Mouse (Mus musculus): ENCODE measurements at regions not wholly inside any gene's neighbourhood (a gene's known extent, or its start where the extent isn't known, plus 50 kb on each side); places are given as distances from the start of the nearest gene placed in this dataset.
"Not testable (repeated sequence)": the region's sequence is repeated elsewhere in the genome, so short reads cannot be mapped to it uniquely, and the experiment has no call there.

DNA sequence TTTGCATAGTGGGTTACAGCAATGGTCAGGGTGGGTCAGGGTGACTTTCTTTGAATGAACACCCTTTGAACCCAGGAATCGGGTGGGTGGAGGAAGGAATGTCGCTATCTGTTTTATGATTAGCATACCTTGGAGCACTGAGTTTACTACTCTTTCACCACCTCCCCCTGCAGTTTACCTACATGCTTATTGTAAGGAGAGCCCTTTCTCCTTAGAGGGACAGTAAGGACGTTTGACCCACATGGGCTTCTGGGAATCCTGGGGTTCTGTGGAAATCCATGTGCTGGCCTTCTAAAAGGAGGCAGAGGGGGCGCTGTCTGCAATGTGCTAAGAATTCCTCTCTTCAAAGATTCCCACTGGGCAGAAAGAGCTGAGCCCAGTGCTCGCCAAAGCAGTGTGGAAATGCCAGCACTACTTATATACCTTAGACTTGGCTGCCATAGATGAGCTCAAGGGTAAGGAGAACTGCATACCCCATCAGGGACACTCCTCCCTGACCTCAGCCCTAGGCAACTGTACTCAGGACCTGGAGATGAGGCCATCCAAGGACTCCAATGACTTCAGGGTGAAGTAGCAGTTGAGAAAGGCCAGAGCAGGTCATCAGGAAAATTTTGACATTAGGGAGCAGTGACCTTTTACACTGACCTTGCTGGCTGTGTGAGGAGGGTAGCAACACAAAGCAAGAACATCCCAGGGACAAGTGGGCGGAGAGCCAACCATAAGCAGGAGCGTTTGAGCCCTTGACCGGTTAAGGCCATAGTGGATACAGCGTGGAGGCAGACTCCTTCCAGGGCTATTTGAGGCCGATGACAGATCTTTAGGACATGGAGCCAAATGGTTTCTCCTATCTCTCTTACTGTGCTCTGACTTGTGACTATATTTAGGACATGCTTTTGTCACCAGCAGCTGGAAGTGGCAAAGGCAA is 133.2 kb downstream of the Tcp10c start:
- Histone ChIP-seq H3K27me3 (ENCODE audit: control insufficient read depth, insufficient read depth, low read length) (no peaks in the 10 kb centered on the region), H3K36me3 (ENCODE audit: control insufficient read depth, insufficient read depth, low read length) (no peaks in the 10 kb centered on the region), H3K27ac (ENCODE audit: low read depth, low read length) (no peak overlapping the region), H3K4me1 (ENCODE audit: control insufficient read depth, insufficient read depth, low read length) (no peaks in the 10 kb centered on the region), H3K9ac (ENCODE audit: low read length) (no peak overlapping the region), H3K9me3 (ENCODE audit: control insufficient read depth, low read length) (no peaks in the 10 kb centered on the region), H3K4me3 (ENCODE audit: low read depth, low read length) (no peak overlapping the region), H3K4me2 (no peak overlapping the region)
- ATAC-seq (ENCODE audit: low FRiP score) (no peak), DNase-seq (ENCODE audit: low spot score, missing footprints) (no peak)
- WGBS, result 85% methylated on average over 10 of the region's 10 CpGs

DNA sequence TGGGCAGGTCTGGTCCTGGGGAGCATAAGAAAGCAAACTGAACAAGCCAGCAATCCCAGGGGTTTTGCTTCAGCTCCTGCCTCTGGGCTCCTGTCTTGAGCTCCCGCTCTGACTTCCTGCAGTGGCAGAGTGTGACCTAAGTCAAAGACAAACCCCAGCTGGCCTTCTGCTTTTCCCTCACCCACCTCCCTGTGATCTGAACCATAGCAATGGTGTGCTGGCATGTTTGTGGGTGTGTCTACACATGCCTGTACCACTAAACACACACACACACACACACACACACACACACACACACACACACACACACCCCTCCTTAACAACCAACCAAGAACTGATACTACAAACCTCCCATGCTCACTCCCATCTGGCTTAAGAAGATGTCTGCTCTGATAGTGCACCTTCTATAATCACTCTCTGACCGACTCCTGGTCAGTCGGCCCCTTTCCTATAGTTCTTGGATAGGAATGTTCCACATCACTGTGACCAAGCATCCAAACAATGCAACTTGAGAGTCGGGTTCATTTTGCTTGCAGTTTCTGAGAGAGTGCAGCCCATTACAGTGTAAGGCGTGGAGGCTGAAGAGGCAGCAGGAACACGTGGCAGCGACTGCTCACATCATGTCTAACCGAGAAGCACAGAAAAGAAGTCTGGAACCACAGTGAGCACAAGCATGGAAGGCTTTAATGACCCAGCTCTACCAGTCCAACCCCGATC is 134.4 kb downstream of the Tcp10c start:
- Histone ChIP-seq H3K27ac (ENCODE audit: low read depth, low read length) (no peak overlapping the region), H3K4me3 (ENCODE audit: low read depth, low read length) (no peak overlapping the region), H3K4me2 (no peak overlapping the region), H3K9ac (ENCODE audit: low read length) (no peak overlapping the region), H3K36me3 (ENCODE audit: control insufficient read depth, insufficient read depth, low read length) (no peaks in the 10 kb centered on the region), H3K27me3 (ENCODE audit: control insufficient read depth, insufficient read depth, low read length) (no peaks in the 10 kb centered on the region), H3K4me1 (ENCODE audit: control insufficient read depth, insufficient read depth, low read length) (no peaks in the 10 kb centered on the region), H3K9me3 (ENCODE audit: control insufficient read depth, low read length) (no peaks in the 10 kb centered on the region)
- DNase-seq (ENCODE audit: low spot score, missing footprints), result no peak
- 76% methylated on average over 9 of the region's 9 CpGs for WGBS
- ATAC-seq (ENCODE audit: low FRiP score), result no peak

DNA sequence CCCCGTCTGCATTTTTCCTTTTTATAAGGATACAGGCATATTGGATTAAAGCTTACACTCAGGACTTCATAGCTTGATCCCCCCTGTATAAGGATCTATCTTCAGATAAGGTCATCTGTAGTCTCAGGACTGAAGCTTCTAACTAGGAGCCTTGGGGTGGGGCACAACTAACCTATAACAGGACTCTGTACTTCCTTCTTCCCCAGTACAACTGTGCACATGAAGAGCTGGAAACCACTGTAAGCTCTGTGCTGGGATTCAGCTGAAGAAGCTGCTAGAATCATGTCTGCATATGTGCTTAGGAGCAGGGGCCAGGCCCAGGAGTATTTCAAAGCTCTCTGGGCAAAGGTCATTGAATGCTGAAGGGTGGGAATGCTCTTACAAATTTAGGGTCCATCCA is 137.9 kb downstream of the Tcp10c start:
- H3K9ac ChIP-seq (ENCODE audit: low read length); H3K4me2 ChIP-seq; H3K27ac ChIP-seq (ENCODE audit: low read depth, low read length); H3K9me3 ChIP-seq (ENCODE audit: control insufficient read depth, low read length); H3K4me3 ChIP-seq (ENCODE audit: low read depth, low read length); H3K36me3 ChIP-seq (ENCODE audit: control insufficient read depth, insufficient read depth, low read length); ATAC-seq (ENCODE audit: low FRiP score); DNase-seq (ENCODE audit: low spot score, missing footprints); H3K4me1 ChIP-seq (ENCODE audit: control insufficient read depth, insufficient read depth, low read length); H3K27me3 ChIP-seq (ENCODE audit: control insufficient read depth, insufficient read depth, low read length): not testable (repeated sequence)
- WGBS, result 82% methylated on average over 1 of the region's 1 CpGs

DNA sequence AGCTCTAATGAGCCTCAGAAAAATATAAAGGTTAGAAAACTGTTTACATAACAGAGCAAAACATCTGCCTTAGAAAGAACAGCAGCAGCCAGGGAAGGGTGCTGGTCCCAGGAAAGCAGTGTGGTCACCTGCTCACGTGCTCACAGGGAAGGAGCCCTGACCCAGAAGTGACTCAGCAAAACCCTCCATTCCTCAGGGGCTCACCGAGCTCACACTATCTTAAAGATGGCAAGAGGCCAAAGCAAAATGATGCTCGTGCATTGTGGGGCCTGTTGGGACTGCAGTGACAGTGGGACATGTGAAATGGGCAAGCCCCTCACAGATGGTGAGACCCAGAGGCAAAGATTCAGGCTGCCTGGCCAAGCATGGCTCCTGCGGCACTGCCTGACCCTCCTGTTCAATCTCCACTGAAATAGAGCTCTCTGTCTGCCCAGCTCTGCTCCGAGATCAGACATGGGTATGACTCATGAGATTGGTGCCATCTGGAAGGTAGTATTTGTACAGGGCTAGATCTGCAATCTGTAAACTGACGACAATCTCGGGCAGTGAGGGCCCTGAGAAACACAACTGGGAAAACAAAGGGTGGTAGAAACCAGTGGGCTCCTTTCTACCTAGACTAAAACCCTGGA is 138.4 kb downstream of the Tcp10c start:
- H3K27ac ChIP-seq (ENCODE audit: low read depth, low read length); H3K4me3 ChIP-seq (ENCODE audit: low read depth, low read length); H3K4me2 ChIP-seq; H3K9ac ChIP-seq (ENCODE audit: low read length); H3K27me3 ChIP-seq (ENCODE audit: control insufficient read depth, insufficient read depth, low read length); H3K36me3 ChIP-seq (ENCODE audit: control insufficient read depth, insufficient read depth, low read length); DNase-seq (ENCODE audit: low spot score, missing footprints); H3K4me1 ChIP-seq (ENCODE audit: control insufficient read depth, insufficient read depth, low read length); H3K9me3 ChIP-seq (ENCODE audit: control insufficient read depth, low read length): not testable (repeated sequence)
- 0 out of 2 replicates have a peak, but pooled peaks have one; percentile 6 for ATAC-seq (ENCODE audit: low FRiP score)
- WGBS, result 67% methylated on average over 3 of the region's 7 CpGs

DNA sequence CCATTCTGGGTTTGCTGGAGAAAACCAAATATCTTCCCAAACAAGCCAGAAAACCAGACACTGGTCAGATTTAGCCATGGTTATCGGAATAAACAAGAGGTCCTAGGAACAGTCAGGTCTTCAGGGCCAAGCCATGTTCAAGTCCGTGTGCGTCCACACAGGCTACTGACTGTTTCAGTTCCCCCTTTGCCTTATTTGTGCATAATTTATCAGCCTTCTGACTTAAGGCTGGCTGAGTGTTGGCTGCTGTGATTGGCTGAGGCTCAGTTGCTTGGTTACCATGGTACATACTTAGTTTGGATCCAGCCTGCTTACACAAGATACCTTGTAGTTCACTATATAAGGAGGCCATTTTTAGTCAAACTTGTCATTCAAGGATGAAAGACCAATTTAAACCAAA is 139.5 kb downstream of the Tcp10c start:
- not testable (repeated sequence) for DNase-seq (ENCODE audit: low spot score, missing footprints); ATAC-seq (ENCODE audit: low FRiP score); H3K9me3 ChIP-seq (ENCODE audit: control insufficient read depth, low read length); H3K4me3 ChIP-seq (ENCODE audit: low read depth, low read length); H3K4me1 ChIP-seq (ENCODE audit: control insufficient read depth, insufficient read depth, low read length); H3K4me2 ChIP-seq; H3K27me3 ChIP-seq (ENCODE audit: control insufficient read depth, insufficient read depth, low read length); H3K36me3 ChIP-seq (ENCODE audit: control insufficient read depth, insufficient read depth, low read length); H3K27ac ChIP-seq (ENCODE audit: low read depth, low read length); H3K9ac ChIP-seq (ENCODE audit: low read length)
- 84% methylated on average over 3 of the region's 3 CpGs for WGBS

DNA sequence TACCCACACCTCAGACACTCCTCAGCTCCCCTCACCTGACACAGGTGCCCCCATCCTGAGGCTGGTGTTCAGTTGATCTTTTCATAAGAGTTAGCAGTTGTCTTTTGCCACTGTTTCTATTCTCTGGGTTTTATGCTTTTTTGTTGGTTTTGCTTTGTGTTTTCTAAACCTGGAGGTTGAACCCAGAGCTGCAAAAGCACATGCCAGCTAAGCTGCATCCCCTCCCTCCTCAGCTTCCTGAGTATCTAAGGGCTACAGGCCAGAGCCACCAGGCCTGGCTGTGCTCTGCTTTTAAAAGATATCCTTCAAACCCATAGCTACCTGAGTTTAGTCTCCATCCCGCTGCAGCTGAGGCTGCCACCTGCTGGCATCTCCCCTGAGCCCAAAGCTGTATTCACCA is 140.1 kb downstream of the Tcp10c start:
- DNase-seq (ENCODE audit: low spot score, missing footprints); H3K9ac ChIP-seq (ENCODE audit: low read length); H3K4me2 ChIP-seq; H3K36me3 ChIP-seq (ENCODE audit: control insufficient read depth, insufficient read depth, low read length); H3K27me3 ChIP-seq (ENCODE audit: control insufficient read depth, insufficient read depth, low read length); H3K27ac ChIP-seq (ENCODE audit: low read depth, low read length); H3K4me3 ChIP-seq (ENCODE audit: low read depth, low read length); ATAC-seq (ENCODE audit: low FRiP score); H3K9me3 ChIP-seq (ENCODE audit: control insufficient read depth, low read length); H3K4me1 ChIP-seq (ENCODE audit: control insufficient read depth, insufficient read depth, low read length): not testable (repeated sequence)
- WGBS, result no CpG with 5 or more reads among the region's 1 CpGs

DNA sequence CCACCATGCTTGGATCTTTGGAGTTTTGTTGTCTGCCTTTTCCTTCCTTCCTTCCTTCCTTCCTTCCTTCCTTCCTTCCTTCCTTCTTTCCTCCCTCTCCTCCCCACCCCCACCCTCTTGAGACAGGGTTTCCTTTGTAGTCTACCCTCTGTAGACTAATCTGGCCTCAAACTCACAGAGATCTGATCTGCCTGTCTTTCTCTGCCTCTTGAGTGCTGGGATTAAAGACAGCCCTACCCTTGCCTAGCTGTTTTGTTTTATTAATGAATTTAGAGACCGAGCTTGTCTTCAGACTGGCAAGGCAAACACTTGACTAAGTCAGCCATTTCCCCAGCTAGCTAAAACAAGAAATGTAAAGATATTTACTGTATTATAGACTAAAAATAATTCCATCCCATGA is 150.0 kb downstream of the Tcp10c start:
- not testable (repeated sequence) for H3K9me3 ChIP-seq (ENCODE audit: control insufficient read depth, low read length); H3K4me1 ChIP-seq (ENCODE audit: control insufficient read depth, insufficient read depth, low read length); H3K27me3 ChIP-seq (ENCODE audit: control insufficient read depth, insufficient read depth, low read length); H3K4me3 ChIP-seq (ENCODE audit: low read depth, low read length); H3K36me3 ChIP-seq (ENCODE audit: control insufficient read depth, insufficient read depth, low read length); H3K4me2 ChIP-seq; DNase-seq (ENCODE audit: low spot score, missing footprints); H3K9ac ChIP-seq (ENCODE audit: low read length); H3K27ac ChIP-seq (ENCODE audit: low read depth, low read length)
- WGBS, result 34% methylated on average over 1 of the region's 1 CpGs
- peak; percentile 45; the same call in 1 of the 2 replicates for ATAC-seq (ENCODE audit: low FRiP score)

DNA sequence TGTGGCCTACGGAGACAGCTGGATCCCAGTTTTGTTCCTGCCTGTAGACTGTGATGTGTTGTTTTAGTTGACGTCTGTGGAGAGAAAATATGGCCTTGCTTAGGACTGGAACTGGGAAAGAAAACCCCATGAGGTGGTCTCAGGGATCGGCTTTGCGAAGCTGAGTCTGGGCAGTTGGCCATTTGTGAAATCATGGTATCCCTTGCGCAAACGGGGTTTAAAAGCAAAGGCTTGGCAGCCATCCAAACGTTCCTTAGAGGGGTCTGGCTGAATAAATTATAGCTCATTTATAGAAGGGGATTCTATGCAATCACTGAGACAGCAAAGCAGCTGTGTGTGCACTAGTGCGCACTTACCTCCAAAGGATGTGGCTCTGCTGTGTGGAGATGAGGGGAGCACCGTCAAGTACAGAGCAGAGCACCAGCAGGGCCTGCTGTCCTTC is 150.5 kb downstream of the Tcp10c start:
- not testable (repeated sequence) for H3K27ac ChIP-seq (ENCODE audit: low read depth, low read length); H3K4me2 ChIP-seq; H3K36me3 ChIP-seq (ENCODE audit: control insufficient read depth, insufficient read depth, low read length); H3K9me3 ChIP-seq (ENCODE audit: control insufficient read depth, low read length); H3K9ac ChIP-seq (ENCODE audit: low read length); H3K4me1 ChIP-seq (ENCODE audit: control insufficient read depth, insufficient read depth, low read length); DNase-seq (ENCODE audit: low spot score, missing footprints); H3K4me3 ChIP-seq (ENCODE audit: low read depth, low read length); H3K27me3 ChIP-seq (ENCODE audit: control insufficient read depth, insufficient read depth, low read length)
- WGBS, result 59% methylated on average over 8 of the region's 9 CpGs
- peak; percentile 91 for ATAC-seq (ENCODE audit: low FRiP score)
